Comparison of ENCODE assay signal across 9 mouse cellular contexts in genomic region chr11:88192595-88192994, GRCm38 (mm10). TPM values are rescaled to one million over a fixed set of nuclear protein-coding genes. Genes with fewer than 3 reads are reported as not detected.
DNase-seq lines count a peak whose midpoint lies in the region; ATAC-seq and TF ChIP-seq lines count a peak whose summit lies in the region.
"Had no signal": no experiment of that assay in that cellular context is flagged by ENCODE, and none has a peak within 500 bp of the region (broad histone marks: within the 10 kb centered on the region; RNA-seq: fewer than 3 reads in every experiment).

No protein-coding gene starts in this region.

- peaks cover 29% of the 10 kb centered on the region for H3K27me3 ChIP-seq in forebrain, embryonic 11.5 days (ENCODE audit: control insufficient read depth, insufficient read depth, low read length)
- H3K27me3 ChIP-seq in forebrain, embryonic 15.5 days: peaks cover 29% of the 10 kb centered on the region
- H3K27me3 ChIP-seq in lung, embryonic 14.5 days (ENCODE audit: insufficient read depth, low read length): peaks cover 24% of the 10 kb centered on the region
- H3K27me3 ChIP-seq in embryonic facial prominence, embryonic 14.5 days (replicated peaks; ENCODE audit: control insufficient read depth, insufficient read depth, low read length): peaks cover 34% of the 10 kb centered on the region
- peaks cover 16% of the 10 kb centered on the region; the same call in 1 of the 2 replicates for H3K27me3 ChIP-seq in stomach, embryonic 16.5 days (ENCODE audit: control insufficient read depth, insufficient read depth, low read length)

- no peak; the same call in 1 of the 2 replicates for ATAC-seq in forebrain, embryonic 11.5 days (replicated peaks; ENCODE audit: low FRiP score)
- ATAC-seq in forebrain, embryonic 15.5 days (replicated peaks): no peak
- ATAC-seq in lung, embryonic 14.5 days (ENCODE audit: insufficient read depth): peak; percentile 59
- 0 out of 2 replicates have a peak, but pooled peaks have one; percentile 24 for ATAC-seq in embryonic facial prominence, embryonic 14.5 days (ENCODE audit: low read depth)
- ATAC-seq in stomach, embryonic 16.5 days (ENCODE audit: insufficient read depth, low FRiP score): peak; percentile 60

- no peak overlapping the region for H3K9ac ChIP-seq in forebrain, embryonic 11.5 days (ENCODE audit: low read length)
- H3K9ac ChIP-seq in forebrain, embryonic 15.5 days (replicated peaks): no peak overlapping the region
- no peak overlapping the region for H3K9ac ChIP-seq in lung, embryonic 14.5 days
- 0 out of 2 replicates have a peak overlapping the region, but pooled peaks have one; percentile 12 for H3K9ac ChIP-seq in embryonic facial prominence, embryonic 14.5 days (ENCODE audit: low read depth, low read length)
- H3K9ac ChIP-seq in stomach, embryonic 16.5 days (ENCODE audit: low read length): no peak overlapping the region; the same call in 1 of the 2 replicates

- WGBS in forebrain, embryonic 11.5 days: 14% methylated on average over 4 of the region's 4 CpGs
- 19% methylated on average over 4 of the region's 4 CpGs for WGBS in forebrain, embryonic 15.5 days
- 11% methylated on average over 4 of the region's 4 CpGs for WGBS in lung, embryonic 14.5 days
- 6% methylated on average over 4 of the region's 4 CpGs for WGBS in embryonic facial prominence, embryonic 14.5 days
- WGBS in stomach, embryonic 16.5 days: 24% methylated on average over 4 of the region's 4 CpGs

- DNase-seq in forebrain, embryonic 11.5 days (ENCODE audit: low spot score): peak; percentile 65
- DNase-seq in lung, embryonic 14.5 days: peak; percentile 77
- no peak for DNase-seq in lung, postnatal 14 days
- peak; percentile 74 for DNase-seq in embryonic facial prominence, embryonic 14.5 days (ENCODE audit: low spot score)
- DNase-seq in adrenal gland, postnatal 4 days (ENCODE audit: low spot score in 2 of 2): no peak
- DNase-seq in MN1 (ENCODE audit: low spot score): no peak
- DNase-seq: cerebellum, postnatal 36 days had no signal

- no peak overlapping the region for H3K4me2 ChIP-seq in forebrain, embryonic 11.5 days (ENCODE audit: low read depth, low read length, severe bottlenecking)
- H3K4me2 ChIP-seq in forebrain, embryonic 15.5 days (replicated peaks): no peak overlapping the region
- H3K4me2 ChIP-seq in lung, embryonic 14.5 days: no peak overlapping the region
- no peak overlapping the region for H3K4me2 ChIP-seq in embryonic facial prominence, embryonic 14.5 days (ENCODE audit: low read depth, low read length)
- H3K4me2 ChIP-seq in stomach, embryonic 16.5 days (ENCODE audit: low read depth, low read length): no peak overlapping the region

- no peak overlapping the region for H3K4me3 ChIP-seq in forebrain, embryonic 11.5 days (ENCODE audit: low read depth, low read length)
- H3K4me3 ChIP-seq in forebrain, embryonic 15.5 days: no peak overlapping the region
- H3K4me3 ChIP-seq in lung, embryonic 14.5 days (ENCODE audit: low read depth, low read length): no peak overlapping the region
- no peak overlapping the region for H3K4me3 ChIP-seq in embryonic facial prominence, embryonic 14.5 days (ENCODE audit: low read depth, low read length)
- H3K4me3 ChIP-seq in stomach, embryonic 16.5 days (replicated peaks; ENCODE audit: low read length): no peak overlapping the region

- H3K9me3 ChIP-seq in forebrain, embryonic 11.5 days (ENCODE audit: control insufficient read depth, low read length): no peaks in the 10 kb centered on the region
- no peaks in the 10 kb centered on the region for H3K9me3 ChIP-seq in forebrain, embryonic 15.5 days
- no peaks in the 10 kb centered on the region for H3K9me3 ChIP-seq in lung, embryonic 14.5 days (ENCODE audit: low read depth, low read length)
- H3K9me3 ChIP-seq in embryonic facial prominence, embryonic 14.5 days (ENCODE audit: control insufficient read depth, low read length): no peaks in the 10 kb centered on the region
- no peaks in the 10 kb centered on the region for H3K9me3 ChIP-seq in stomach, embryonic 16.5 days (replicated peaks; ENCODE audit: control insufficient read depth, low read length)

- no peak overlapping the region for H3K27ac ChIP-seq in forebrain, embryonic 11.5 days (ENCODE audit: low read depth, low read length)
- no peak overlapping the region for H3K27ac ChIP-seq in forebrain, embryonic 15.5 days (replicated peaks)
- H3K27ac ChIP-seq in lung, embryonic 14.5 days (ENCODE audit: low read depth): no peak overlapping the region
- H3K27ac ChIP-seq in embryonic facial prominence, embryonic 14.5 days (replicated peaks; ENCODE audit: low read depth, low read length): no peak overlapping the region
- no peak overlapping the region for H3K27ac ChIP-seq in stomach, embryonic 16.5 days (ENCODE audit: low read length)

- peak; percentile 45 for TF ChIP-seq CTCF in lung, embryonic 14.5 days (IDR thresholded peaks at IDR 0.05; ENCODE audit: low read depth)

- H3K36me3 ChIP-seq in forebrain, embryonic 11.5 days (ENCODE audit: control insufficient read depth, insufficient read depth, low read length): no peaks in the 10 kb centered on the region
- H3K36me3 ChIP-seq in forebrain, embryonic 15.5 days: no peaks in the 10 kb centered on the region
- no peaks in the 10 kb centered on the region for H3K36me3 ChIP-seq in lung, embryonic 14.5 days (ENCODE audit: insufficient read depth)
- no peaks in the 10 kb centered on the region for H3K36me3 ChIP-seq in embryonic facial prominence, embryonic 14.5 days (ENCODE audit: control insufficient read depth, insufficient read depth, low read length)
- H3K36me3 ChIP-seq in stomach, embryonic 16.5 days (ENCODE audit: control insufficient read depth, insufficient read depth, low read length): no peaks in the 10 kb centered on the region

- H3K4me1 ChIP-seq in forebrain, embryonic 11.5 days (replicated peaks; ENCODE audit: control insufficient read depth, insufficient read depth, low read length): peaks cover 15% of the 10 kb centered on the region
- peaks cover 19% of the 10 kb centered on the region for H3K4me1 ChIP-seq in forebrain, embryonic 15.5 days
- peaks cover 8% of the 10 kb centered on the region; the same call in 1 of the 2 replicates for H3K4me1 ChIP-seq in lung, embryonic 14.5 days (ENCODE audit: insufficient read depth)
- peaks cover 19% of the 10 kb centered on the region for H3K4me1 ChIP-seq in embryonic facial prominence, embryonic 14.5 days (ENCODE audit: control insufficient read depth, insufficient read depth, low read length)
- H3K4me1 ChIP-seq in stomach, embryonic 16.5 days (ENCODE audit: control insufficient read depth, insufficient read depth, low read length): peaks cover 29% of the 10 kb centered on the region

RNA-seq across cellular contexts. Expression of gene Mrps23, which starts 11.6 kb away (rescaled TPM):
- 70.8 and 71.7 TPM in 2 replicates for polyA plus RNA-seq in forebrain, embryonic 11.5 days (2014; fragmentation: Nextera tagmentation; extraction: Ambion mirVana)
- 67.0 and 68.1 TPM in 2 replicates for polyA plus RNA-seq in forebrain, embryonic 15.5 days (2015; fragmentation: Nextera tagmentation; extraction: Ambion mirVana)
- polyA plus RNA-seq in lung, embryonic 14.5 days (2014; fragmentation: Nextera tagmentation; extraction: Ambion mirVana): 55.1 and 57.6 TPM in 2 replicates
- 55.6 and 59.4 TPM in 2 replicates for polyA plus RNA-seq in embryonic facial prominence, embryonic 14.5 days (2014; fragmentation: Nextera tagmentation; extraction: Ambion mirVana)
- polyA plus RNA-seq in stomach, embryonic 16.5 days (2015; fragmentation: Nextera tagmentation; extraction: Ambion mirVana): 50.1 and 57.9 TPM in 2 replicates
- 100 to 1,000 TPM; 143 to 160 TPM for total RNA-seq in adrenal gland, postnatal 4 days (2021)

Comparison
In these comparisons a context has a peak if more than half of its experiments do, and no peak if none do; other contexts are left out.
1. DNase-seq: peak in forebrain, embryonic 11.5 days (single experiment), lung, embryonic 14.5 days (single experiment) and embryonic facial prominence, embryonic 14.5 days (single experiment); none in lung, postnatal 14 days (single experiment), adrenal gland, postnatal 4 days (0 of 2) and MN1 (single experiment).
2. ATAC-seq: peak in lung, embryonic 14.5 days (single experiment), embryonic facial prominence, embryonic 14.5 days (single experiment) and stomach, embryonic 16.5 days (single experiment); none in forebrain, embryonic 11.5 days (single experiment) and forebrain, embryonic 15.5 days (single experiment).